Mouse (Mus musculus): Measurements from ENCODE around the gene Izumo2. TPM values are rescaled to one million over a fixed set of nuclear protein-coding genes. Genes with fewer than 3 reads are reported as not detected.
"Not testable (repeated sequence)": the region's sequence is repeated elsewhere in the genome, so short reads cannot be mapped to it uniquely, and the experiment has no call there.

Gene Izumo2
- total RNA-seq, 2 experiments from 2014 or later: not detected

DNA sequence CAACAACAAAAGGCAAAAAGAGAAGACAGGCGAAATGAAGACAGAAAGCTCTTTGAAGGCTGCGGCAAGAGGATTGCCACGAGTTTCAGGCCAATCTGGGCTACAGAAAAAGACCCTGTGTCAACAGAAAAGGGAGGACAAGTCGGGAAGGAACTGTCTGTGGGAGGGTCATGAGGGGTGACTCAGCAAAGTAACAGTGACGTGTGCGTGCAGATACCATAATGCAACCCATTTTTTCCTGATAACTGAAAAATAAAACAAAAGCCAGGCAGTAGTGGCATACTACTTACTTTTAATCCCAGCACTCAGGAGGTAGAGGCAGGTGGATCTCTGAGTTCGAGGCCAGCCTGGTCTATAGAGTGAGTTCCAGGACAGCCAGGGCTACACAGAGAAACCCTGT is 10.6 kb upstream of the Izumo2 start:
- DNase-seq (ENCODE audit: low spot score): no peak

DNA sequence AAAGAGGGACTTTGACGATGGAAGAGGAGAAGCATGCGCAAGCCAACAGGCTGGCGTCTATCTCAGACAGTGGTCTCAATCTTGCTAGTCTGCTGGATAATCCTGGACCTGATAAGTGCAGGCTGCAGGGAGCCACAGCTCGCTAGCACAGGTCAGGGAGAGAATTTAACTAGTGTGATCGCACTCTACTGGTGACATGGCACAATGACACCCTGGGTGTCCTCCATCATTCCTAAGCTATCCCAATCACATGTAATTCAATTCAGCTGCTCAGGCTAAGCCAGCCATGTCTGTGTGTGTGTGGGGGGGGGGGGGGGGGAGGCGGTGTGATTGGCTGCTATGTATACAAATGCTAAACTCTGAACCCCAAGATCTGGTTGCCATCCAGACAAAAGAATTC is 6.6 kb upstream of the Izumo2 start:
- no peak for DNase-seq (ENCODE audit: low spot score)

DNA sequence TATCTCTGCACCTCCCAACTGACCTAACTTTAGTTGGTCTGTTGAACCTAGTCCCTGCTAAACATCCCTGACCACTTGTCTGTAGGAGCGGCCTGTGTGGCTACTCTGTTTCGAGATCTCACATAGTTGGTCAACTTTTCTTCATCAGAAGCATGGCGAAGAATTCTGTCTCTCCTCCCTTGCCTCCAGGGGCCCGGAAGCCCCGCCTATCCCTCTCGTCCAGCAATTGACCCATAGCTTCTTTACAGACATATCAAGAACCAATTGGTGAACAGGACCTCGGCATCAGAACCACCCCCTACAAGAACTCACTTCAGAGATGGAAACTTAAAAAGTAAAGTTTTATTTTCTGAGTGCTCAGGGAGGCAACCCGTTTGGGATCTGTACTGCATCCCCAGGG is 5.6 kb upstream of the Izumo2 start:
- DNase-seq (ENCODE audit: low spot score): no peak

DNA sequence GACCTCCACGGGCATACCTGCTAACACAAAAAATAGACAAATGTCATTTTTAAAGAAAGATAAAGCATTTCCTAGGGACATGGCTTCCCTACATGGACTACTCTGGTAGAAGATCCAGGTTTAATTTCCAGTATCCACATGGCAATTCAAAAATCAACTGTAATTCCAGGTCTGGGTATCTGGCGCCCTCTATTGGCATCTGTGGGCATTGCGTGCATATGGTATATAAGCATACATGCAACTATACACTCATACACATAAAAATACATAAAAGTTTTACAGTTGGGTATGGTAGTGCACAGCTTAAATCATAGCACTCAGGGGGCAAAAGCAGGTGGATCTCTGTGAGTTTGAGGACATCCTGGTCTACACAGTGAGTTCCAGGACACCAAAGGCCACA is 4.2 kb upstream of the Izumo2 start:
- DNase-seq (ENCODE audit: low spot score): no peak

DNA sequence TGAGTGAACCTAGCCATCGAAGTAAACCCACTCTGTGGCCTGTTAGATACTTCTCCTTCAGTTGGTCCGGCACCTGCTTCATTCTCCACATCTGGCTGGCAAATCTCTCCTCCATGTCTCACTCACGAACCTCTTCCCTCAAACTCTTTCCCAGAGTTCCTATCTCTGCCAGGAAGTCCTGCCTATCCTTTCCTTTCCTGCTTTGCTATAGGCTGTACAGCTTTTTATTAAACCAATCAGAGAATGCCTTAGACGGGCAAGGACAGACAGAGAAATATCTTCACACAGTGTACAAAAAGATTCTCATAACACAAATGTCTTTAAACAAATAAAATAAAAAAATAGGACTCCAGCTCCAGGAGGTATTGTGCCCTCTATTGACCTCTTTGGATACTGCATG is 3.5 kb upstream of the Izumo2 start:
- no peak for DNase-seq (ENCODE audit: low spot score)

DNA sequence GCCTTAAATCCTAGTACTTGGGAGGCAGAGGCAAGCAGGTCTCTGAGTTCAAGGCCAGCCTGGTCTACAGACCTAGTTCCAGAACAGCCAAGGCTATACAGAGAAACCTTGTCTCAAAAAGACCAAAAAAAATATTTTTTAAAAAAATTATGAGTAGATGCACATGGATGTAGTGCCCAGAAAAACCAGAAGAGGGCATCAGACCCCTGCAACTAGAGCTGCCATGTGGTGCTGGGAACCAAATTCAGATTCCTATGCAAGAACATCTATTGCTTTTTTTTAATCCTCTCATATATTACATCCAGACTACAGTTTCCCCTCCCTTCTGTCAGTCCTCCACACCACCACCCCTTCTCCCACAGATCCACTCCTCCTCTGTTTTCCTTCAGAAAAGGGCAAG is 2.2 kb upstream of the Izumo2 start:
- DNase-seq (ENCODE audit: low spot score): no peak

DNA sequence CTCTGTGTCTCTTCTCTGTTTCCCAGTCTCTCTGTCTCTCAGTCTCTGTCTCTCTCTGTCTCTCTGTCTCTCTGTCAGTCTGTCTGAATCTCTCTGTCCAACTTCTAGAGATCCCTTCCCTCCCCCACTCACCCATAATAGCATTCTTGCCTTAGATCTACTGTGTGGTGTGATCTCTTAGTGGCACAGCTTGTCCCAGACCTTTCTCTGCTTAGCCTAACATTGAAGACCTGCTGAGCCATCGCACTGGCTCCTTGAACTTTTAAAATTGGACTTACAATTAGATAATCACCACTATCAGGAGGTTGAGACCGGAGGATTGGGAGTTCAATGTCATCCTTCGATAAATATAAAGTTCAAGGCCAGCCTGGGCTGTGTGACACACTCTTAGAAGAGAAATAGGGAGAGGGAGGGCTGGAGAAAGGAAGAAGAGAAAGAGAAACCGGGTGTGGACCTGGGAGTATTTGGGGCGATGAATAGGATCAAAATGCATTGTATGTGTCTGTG is 1.3 kb upstream of the Izumo2 start:
- DNase-seq (ENCODE audit: low spot score): no peak

DNA sequence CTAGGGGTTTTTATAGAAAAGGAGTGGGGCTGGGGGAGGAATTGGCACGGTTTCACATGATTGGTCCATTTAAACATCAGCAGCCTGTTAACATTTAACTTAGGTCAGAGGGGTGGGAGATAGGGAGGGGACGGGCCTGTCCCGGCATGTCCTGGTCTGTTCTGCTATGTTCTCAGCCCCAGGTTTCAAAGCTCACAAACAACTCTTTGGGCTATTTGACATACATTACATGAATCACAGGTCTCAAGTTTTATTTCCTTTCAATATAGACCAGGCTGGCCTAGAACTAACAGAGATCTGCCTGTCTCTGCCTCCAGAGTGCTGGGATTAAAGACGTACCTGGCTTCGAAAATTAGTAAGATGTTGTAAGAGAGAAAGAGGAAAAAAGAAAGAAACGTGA is 449 bp upstream of the Izumo2 start:
- not testable (repeated sequence) for DNase-seq (ENCODE audit: low spot score)

DNA sequence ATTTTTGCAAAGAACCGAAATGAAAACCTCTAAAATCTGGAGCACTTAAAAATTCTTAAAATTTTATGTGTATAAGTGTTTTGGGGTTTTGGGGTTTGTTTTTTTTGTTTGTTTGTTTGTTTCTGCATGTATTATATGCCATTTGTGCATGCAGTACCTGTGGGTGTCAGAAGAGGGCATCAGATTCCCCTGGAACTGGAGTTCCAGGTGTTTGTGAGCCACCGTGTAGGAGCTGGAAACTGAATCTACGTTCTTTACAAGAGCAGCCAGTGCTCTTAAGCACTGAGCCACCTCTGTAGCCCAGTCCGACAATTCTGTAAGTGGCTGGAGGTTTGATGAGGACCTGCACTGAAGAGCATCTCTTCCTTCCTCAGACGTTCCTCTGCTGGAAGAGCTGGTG is 1.3 kb downstream of the Izumo2 start:
- no peak for DNase-seq (ENCODE audit: low spot score)

DNA sequence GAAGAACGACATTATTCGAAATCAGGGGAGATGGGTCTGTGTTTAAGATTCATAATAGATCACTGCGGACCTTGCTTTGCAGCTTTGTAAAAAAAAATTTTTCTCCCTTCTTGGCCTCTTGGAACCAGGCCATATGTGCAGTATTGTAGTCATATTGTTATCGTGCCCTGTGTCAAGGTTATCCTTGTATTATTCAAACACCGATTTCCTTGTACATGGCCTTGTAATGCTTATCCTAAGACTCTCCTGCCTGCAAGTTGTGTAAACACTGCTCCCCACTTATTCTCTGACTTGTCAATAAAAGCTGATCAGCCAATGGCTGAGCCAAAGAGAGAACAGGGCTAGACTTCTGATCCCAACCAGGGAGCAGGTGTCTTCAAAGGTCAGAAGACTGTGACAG is 13.5 kb downstream of the Izumo2 start:
- DNase-seq (ENCODE audit: low spot score): no peak

DNA sequence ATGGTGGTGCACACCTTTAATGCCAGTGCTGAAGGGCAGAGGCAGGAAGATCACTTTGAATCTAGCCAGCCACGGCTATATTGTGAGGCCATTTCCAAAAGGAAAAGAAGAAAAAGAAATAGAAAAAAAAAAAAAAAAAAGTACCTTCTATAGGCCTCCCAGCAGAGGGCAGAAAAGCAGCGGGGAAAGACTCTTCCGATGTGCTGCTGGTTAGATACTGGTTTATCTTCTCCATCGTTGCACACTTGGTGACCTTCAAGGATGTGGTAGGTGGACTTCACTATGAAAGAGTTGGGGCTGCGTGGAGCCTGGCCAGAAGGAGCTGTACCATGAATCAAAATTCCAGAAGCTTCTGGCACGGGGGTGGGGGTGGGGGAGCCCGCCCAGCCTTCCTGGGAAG is 15.8 kb downstream of the Izumo2 start:
- DNase-seq (ENCODE audit: low spot score): no peak

DNA sequence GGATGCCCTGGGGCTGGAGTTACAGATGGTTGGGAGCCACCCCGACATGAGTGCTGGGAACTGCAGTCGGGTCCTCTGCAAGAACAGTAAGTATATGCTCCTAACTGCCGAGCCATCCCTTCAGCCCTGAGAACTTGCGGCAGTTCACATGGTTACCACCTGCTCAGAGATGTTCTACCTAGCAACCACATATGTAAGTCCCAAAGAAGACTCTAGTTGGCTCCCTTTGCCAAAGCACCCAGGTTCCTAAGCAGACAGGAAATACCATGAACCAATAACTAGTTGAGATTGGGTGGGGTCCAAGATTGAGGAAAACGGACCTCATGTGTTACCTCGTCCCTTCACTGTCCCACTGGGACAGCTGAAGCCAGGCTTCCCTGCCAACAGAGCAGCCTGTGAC is 17.8 kb downstream of the Izumo2 start:
- DNase-seq (ENCODE audit: low spot score): no peak

DNA sequence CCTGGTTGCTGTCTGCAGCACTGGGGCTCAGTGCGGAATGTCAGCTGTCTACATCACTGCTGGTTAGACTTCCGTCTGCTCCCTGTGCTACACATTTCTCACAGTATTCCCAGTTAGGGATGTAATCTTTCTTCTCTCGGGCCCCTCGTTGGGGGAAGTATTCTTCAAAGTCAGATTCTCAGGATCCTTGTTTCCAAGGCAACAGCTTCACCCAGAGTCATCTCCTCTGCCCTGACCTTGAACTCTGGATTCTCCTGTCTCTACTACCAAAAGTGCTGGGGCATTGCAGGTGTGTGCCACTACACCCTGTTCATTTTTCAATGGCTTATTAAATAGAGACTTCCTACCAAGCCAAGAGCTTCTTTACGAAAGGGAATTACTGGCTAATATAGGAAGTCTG is 18.6 kb downstream of the Izumo2 start:
- DNase-seq (ENCODE audit: low spot score): no peak

DNA sequence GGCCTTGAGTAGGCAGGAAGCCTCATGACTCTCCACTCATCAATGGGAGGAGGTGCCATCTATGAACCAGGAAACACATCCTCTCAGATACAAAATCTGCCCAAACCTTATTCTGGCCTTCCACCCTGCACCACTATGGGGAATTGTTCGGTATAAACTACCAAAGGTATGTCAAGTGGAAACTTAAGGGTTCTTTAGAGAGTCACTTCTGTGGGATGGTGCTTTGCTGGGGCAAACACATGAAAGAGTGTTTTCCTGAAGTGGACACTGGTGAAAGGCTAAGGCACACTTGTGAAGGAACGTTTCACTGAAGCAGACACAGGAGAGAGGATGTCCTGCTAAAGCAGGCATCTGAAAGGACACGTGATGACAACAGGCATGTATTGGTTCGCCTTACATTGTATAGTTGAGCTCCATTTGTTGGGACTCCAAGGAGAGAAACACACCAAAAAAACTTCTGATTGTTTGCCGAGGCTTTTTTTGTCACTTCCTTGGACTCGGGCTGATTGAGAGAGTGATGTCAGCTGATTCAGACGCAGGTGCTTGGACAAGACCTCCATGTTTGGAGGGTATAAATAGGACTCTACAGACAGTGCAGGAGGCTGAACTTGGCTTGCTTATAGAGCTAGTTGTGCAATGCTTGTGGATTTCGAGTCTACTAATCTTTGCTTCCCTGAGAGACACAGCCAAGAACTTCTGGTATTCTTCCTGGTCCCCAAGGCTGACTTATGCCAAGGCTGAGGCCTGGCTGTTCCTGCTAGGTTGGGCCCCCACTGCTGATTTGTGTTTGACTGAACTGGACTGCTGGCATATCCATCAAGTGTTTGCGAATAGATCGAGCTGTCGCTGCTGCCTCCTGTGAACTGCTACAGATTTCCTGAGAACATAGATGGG is 19.8 kb downstream of the Izumo2 start:
- DNase-seq (ENCODE audit: low spot score): no peak

DNA sequence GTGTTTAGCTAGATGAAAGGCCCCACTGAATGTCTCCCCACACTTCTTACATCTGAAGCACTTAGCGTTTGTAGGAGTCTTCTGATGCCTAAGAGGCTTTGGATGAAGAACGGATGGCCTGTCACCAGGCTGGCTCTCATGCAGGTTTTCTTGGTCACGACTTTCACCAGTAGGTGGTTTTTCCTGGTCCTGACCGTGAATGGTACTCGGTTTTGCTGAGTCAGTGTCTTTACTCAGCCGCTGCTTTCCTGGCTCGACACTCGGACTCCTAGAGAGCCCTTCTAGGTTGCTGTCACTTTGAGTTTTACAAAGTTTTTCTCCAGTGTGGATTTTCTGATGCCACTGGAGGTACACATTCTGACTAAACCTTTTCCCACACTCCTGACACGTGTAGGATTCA is 25.2 kb downstream of the Izumo2 start:
- no peak for DNase-seq (ENCODE audit: low spot score)

DNA sequence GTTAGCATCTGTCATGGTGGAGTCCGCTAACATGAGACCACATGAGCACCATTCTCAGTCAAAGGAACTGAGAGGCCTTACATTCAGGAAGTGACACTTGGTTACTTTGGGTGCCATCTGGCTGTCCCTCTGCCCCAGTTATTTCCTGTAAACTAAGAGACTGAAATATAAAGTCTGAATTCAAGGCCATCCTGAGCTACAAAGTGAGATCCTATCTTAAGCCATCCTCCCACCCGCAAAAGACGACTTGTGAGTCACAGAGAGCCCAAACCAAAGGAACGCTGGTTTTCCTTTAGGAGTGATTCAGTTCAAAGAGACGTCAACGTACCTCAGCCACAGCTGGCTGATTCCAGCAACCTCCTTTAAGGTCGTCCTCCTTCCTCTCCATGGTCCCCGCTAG is 32.8 kb downstream of the Izumo2 start:
- no peak for DNase-seq (ENCODE audit: low spot score)

DNA sequence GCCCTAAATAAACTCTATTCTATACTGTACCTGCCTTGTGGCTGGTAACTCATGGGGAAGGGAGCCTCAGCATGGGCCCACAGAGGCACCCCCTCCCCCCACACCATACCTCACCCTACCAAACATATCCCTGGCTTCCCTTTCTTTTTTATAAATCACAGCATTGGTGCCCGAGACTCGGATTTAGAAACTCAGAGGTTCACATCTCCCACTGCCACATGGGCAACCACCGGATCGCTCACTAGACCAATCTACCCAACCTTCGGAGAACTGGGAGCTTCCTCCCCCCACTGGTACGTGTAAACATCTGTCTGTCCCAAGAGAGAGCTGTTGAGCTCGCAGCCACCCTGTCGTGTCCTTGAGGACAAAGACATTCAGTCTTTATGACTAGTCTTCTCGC is 35.7 kb downstream of the Izumo2 start:
- no peak for DNase-seq (ENCODE audit: low spot score)

DNA sequence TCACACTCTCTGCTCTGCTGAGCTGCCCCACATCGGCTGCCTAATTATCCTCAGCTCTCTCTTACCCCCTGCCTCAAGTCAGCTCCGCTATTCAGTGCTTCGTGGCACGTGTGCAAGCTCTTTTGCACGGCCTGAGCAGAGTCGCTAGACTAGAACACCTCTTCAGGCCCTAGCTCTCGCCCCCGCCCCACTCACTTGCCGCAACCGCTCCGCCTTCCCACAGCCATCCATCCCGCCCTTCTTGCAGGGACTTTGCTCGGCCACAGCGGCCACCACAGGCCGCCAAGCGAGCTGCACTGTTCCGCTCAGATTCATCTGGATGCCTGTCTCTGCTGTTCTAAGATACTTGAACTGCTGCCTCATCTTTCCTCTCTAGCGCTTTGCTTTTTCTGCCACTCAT is 36.5 kb downstream of the Izumo2 start:
- peak; percentile 72 for DNase-seq (ENCODE audit: low spot score)

DNA sequence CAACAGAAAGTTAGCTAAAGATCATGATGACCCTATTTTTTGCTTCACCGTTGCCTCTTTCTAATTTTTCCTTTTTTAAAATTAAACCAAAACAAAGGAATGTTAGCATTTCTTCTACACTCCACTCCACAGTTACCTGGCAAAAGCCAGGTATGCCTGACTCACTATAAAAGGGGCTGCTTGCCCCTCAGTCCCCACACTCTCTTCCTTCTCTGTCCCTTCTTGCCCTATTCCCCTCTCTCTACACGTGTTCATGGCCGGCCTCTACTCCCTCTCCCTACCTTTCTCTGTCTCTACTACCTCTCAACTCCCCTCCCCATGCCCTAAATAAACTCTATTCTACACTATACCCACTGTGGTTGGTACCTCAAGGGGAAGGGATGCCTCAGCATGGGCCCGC is 38.6 kb downstream of the Izumo2 start:
- no peak for DNase-seq (ENCODE audit: low spot score)

DNA sequence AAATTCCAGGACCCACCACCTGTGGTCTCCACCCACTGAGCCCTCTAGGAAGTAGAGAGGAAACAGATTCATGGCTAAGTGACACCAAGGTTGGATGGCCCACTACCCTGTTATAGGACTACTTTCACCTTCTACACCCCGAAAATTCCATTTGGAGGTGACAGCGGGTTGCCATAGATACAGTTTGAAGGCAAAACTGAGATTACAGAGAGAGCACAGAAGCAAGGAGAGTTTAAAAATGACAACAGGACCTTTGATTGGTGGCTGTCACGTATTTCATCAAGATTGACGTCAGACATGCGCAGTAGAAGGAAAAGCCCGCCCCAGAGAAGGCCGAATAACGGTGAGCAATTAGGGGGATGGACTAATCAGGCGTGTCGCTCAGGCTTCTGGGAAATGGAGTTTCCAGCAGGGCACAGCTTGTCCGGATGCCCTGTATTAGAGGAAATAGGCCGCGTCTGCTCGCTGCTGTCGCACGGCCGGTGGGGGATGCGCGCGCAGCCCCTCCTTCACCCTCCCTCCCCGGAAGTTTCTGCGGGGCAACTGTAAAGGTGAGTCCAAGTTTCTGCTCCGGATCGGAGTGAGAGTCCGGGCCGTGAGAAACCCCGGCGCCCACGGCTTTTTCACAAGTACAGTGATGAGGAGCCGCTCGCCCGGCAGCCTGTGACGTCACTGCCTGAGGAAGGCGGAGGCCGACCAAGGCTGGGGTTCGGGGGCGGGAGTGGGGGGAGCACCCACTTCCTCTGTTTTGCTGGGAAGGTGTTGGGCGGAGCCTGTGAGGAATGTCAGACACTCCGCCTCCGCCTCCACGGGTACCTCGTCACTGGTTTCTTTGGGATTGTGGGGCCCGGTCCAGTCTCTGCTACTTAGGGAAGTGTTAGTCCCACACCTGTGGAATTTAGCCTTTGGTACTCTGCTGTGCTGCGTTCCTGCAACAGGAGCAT is 39.8 kb downstream of the Izumo2 start, which contains the start of gene Vrk3:
Gene Vrk3, plus strand, starts transcription at position 313 of the 944 bp plus-strand sequence.
- DNase-seq (ENCODE audit: low spot score): peak; percentile 96

DNA sequence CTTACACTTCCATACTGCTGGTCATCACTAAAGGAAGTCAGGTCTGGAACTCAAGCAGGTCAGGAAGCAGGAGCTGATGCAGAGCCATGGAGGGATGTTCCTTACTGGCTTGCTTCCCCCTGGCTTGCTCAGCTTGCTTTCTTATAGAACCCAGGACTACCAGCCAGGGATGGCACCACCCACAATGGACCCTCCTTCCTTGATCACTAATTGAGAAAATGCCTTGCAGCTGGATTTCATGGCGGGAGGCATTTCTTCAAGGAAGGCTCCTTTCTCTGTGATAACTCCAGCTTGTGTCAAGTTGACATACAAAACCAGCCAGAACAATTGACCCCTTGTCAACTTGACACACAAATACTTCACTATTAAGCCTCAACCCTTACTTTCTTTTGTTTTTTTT is 42.4 kb downstream of the Izumo2 start, which contains the start of gene Zfp473:
Gene Zfp473, minus strand, starts transcription at position 101 of the 400 bp plus-strand sequence.
- DNase-seq (ENCODE audit: low spot score): not testable (repeated sequence)

DNA sequence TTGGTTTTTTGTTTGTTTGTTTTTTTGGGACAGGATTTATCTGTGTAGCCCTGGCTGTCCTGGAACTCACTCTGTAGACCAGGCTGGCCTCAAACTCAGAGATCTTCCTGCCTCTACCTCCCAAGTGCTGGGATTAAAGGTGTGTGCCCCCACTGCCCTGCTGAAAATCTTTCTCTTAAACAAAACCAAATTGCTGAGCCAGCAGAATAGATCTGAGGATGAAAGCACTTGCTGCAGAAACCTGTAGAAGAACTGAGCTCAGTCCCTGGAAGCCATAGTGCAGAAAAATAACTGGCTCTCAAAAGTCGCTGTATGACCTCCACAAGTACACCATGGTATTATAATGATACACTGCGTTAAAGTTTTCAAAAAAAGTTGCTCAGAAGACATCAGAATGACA is 48.6 kb downstream of the Izumo2 start:
- no peak for DNase-seq (ENCODE audit: low spot score)
